Mouse (Mus musculus) heart, embryonic 13.5 days (tissue): ENCODE results near the gene Bcan. TPM values are rescaled to one million over a fixed set of nuclear protein-coding genes. Genes with fewer than 3 reads are reported as not detected.
A peak's percentile ranks its signal among the peaks of the same experiment; 100 is the strongest.

ENCODE experiments used
- ATAC-seq: fragments of 200-750 bp; cut with Nextera tagmentation; 2 replicates; pipeline ENCODE4 v1.8.0; 2017; ENCODE audit warnings: moderate TSS enrichment; ENCODE audit not compliant: insufficient number of reproducible peaks, low FRiP score, low TSS enrichment; ENCODE audit errors: extremely low read depth
- H3K27ac ChIP-seq: fragments of 300-500 bp; sonication (generic); replicated peaks from 2 replicates; pipeline ENCODE4 v1.5.1; 2015; ENCODE audit warnings: moderate library complexity, mild to moderate bottlenecking, inconsistent platforms
- H3K27me3 ChIP-seq: fragments of 300-500 bp; sonication (generic); replicated peaks from 2 replicates; pipeline ENCODE4 v1.6.1; 2015; ENCODE audit warnings: mild to moderate bottlenecking, inconsistent platforms
- H3K36me3 ChIP-seq: fragments of 300-500 bp; sonication (generic); 2 replicates; pipeline ENCODE4 v1.6.1; 2015; ENCODE audit warnings: mild to moderate bottlenecking, inconsistent platforms
- H3K4me1 ChIP-seq: fragments of 300-500 bp; sonication (generic); 2 replicates; pipeline ENCODE4 v1.6.1; 2015; ENCODE audit warnings: inconsistent platforms
- H3K4me2 ChIP-seq: fragments of 300-500 bp; sonication (generic); 2 replicates; pipeline ENCODE4 v1.6.1; 2015; ENCODE audit warnings: inconsistent platforms, mild to moderate bottlenecking, moderate library complexity
- H3K4me3 ChIP-seq: fragments of 300-500 bp; sonication (generic); 2 replicates; pipeline ENCODE4 v1.5.1; 2015; ENCODE audit warnings: moderate library complexity, mild to moderate bottlenecking, inconsistent platforms
- H3K9ac ChIP-seq: fragments of 300-500 bp; sonication (generic); 2 replicates; pipeline ENCODE4 v1.6.1; 2015; ENCODE audit warnings: inconsistent platforms, mild to moderate bottlenecking, moderate library complexity
- H3K9me3 ChIP-seq: fragments of 300-500 bp; sonication (generic); 2 replicates; pipeline ENCODE4 v1.6.1; 2016; ENCODE audit warnings: inconsistent platforms
- WGBS: fragments of 180-500 bp; shearing (Covaris S2); methylation state at CpG from one replicate; pipeline ENCODE4 v1.1.7; 2015; ENCODE audit warnings: mixed read lengths; 5-methylcytosine and 5-hydroxymethylcytosine counted together
- polyA plus RNA-seq: library from polyadenylated mRNA; unstranded; fragments of >200 nt; fragmentation: Nextera tagmentation; extraction: Ambion mirVana; gene quantifications from 2 replicates; pipeline ENCODE4 v1.2.1, GENCODE M21; 2015

Bcan gene
- polyA plus RNA-seq, 1 experiment from 2014 or later: 0.07 TPM

GRCm38 (mm10) chr3:87970939-87971488, 29.0 kb downstream of the Bcan start, which contains the start of gene Nes:
Gene Nes, plus strand, starts transcription at chr3:87971078.
- Histone ChIP-seq H3K4me3 (peak within 1 kb of the TSS; percentile 67), H3K9me3 (no peaks in the 10 kb centered on the region), H3K36me3 (peaks cover 15% of the 10 kb centered on the region), H3K4me1 (peaks cover 47% of the 10 kb centered on the region), H3K4me2 (peak within 1 kb of the TSS; percentile 93), H3K9ac (peak within 1 kb of the TSS; percentile 91), H3K27me3 (peaks cover 35% of the 10 kb centered on the region; the same call in 1 of the 2 replicates), H3K27ac (peak within 1 kb of the TSS; percentile 61)
- WGBS: under 1% methylated on average over 44 of the region's 44 CpGs
- ATAC-seq: peak; percentile 28; the same call in 1 of the 2 replicates

GRCm38 (mm10) chr3:87970184-87970938, 29.7 kb downstream of the Bcan start:
- Histone ChIP-seq H3K4me2 (peak overlapping the region; percentile 93), H3K4me1 (peaks cover 47% of the 10 kb centered on the region), H3K4me3 (peak overlapping the region; percentile 67), H3K27me3 (peaks cover 35% of the 10 kb centered on the region; the same call in 1 of the 2 replicates), H3K27ac (peak overlapping the region; percentile 61), H3K9ac (peak overlapping the region; percentile 91), H3K9me3 (no peaks in the 10 kb centered on the region), H3K36me3 (peaks cover 9% of the 10 kb centered on the region)
- WGBS: under 1% methylated on average over 21 of the region's 21 CpGs
- ATAC-seq: no peak

- peak overlapping the region; percentile 57 for H3K4me3 ChIP-seq
- peak overlapping the region; percentile 85 for H3K9ac ChIP-seq
- H3K36me3 ChIP-seq: no peaks in the 10 kb centered on the region
- WGBS: under 1% methylated on average over 27 of the region's 27 CpGs
- peaks cover 27% of the 10 kb centered on the region for H3K4me1 ChIP-seq
- peak overlapping the region; percentile 90 for H3K27ac ChIP-seq
- peak overlapping the region; percentile 82 for H3K4me2 ChIP-seq
- H3K9me3 ChIP-seq: no peaks in the 10 kb centered on the region
- 0 out of 2 replicates have a peak, but pooled peaks cover 4% of the 10 kb centered on the region for H3K27me3 ChIP-seq
- peak; percentile 91 for ATAC-seq
Measured at GRCm38 (mm10) chr3:87960586-87961191, 39.3 kb downstream of the Bcan start.

DNA sequence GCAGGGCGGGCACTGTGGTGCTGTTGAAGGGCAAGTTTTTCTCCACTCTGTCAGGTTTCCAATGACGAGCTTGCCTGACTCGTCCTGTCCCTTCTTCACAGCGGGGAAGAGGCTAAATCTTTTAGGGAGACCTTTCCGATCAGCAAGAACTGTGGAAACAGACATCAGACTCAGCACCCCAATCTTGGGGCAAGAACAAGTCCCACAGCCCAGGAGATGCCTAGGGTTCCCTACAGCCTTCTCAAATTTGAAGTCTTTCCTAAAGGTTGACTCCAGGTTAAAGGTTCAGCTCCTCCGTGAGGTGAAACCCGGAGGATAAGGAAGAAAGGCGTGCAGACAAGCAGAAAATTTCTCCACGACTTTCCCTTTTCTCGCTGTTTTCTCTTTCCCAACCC, 39.8 kb downstream of the Bcan start:
- H3K4me2 ChIP-seq: peak overlapping the region; percentile 82
- H3K27ac ChIP-seq: peak overlapping the region; percentile 90
- peaks cover 27% of the 10 kb centered on the region for H3K4me1 ChIP-seq
- peak overlapping the region; percentile 85 for H3K9ac ChIP-seq
- 0 out of 2 replicates have a peak, but pooled peaks cover 4% of the 10 kb centered on the region for H3K27me3 ChIP-seq
- 8% methylated on average over 10 of the region's 10 CpGs for WGBS
- no peaks in the 10 kb centered on the region for H3K9me3 ChIP-seq
- H3K36me3 ChIP-seq: no peaks in the 10 kb centered on the region
- H3K4me3 ChIP-seq: peak overlapping the region; percentile 57
- ATAC-seq: no peak

GRCm38 (mm10) chr3:87959371-87959770, 40.7 kb downstream of the Bcan start:
- Histone ChIP-seq H3K4me3 (no peak overlapping the region), H3K4me1 (peaks cover 27% of the 10 kb centered on the region), H3K27ac (peak overlapping the region; percentile 90; the same call in 1 of the 2 replicates), H3K27me3 (0 out of 2 replicates have a peak, but pooled peaks cover 4% of the 10 kb centered on the region), H3K36me3 (no peaks in the 10 kb centered on the region), H3K9me3 (no peaks in the 10 kb centered on the region), H3K9ac (no peak overlapping the region), H3K4me2 (no peak overlapping the region)
- 61% methylated on average over 7 of the region's 7 CpGs for WGBS
- no peak for ATAC-seq

DNA sequence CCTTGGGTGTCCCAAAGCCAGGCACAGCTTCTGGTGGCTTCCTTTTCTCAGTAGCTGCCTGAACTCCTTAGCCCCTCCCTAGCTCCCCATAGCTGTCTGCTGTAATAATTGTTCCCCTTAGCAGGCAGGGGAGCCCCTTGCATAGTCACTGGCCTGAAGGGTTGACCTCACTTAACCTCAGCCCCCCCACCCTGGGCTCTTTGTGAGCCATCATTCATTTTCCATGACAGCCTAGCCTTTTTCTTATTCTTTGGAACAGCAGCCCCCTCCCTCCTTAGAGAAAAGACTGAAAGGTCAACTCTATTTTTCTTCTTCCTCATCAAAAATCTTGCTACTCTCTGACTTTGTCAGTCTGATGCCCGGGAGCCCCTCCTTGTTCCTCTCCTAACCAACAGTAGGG, 41.1 kb downstream of the Bcan start:
- H3K4me2 ChIP-seq: no peak overlapping the region

DNA sequence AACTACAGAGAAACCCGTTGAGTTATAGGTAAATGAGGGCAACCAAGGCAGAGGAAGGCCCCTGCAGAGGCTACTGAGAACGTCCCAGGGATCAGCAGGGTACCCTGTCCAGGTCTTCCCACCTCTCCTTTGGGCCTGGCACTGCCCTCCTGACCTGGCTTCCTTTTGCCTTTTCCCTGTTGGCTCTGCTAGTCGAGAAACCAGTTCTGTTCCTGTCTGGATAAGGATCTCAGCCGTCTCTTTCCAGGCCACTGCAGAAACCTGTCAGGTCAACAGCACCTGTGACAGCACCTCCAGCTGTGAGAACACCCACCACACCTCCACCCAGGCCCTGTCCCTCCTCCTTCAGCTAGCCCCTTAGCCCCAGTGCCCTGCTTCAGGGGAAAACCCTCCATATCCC, 41.6 kb downstream of the Bcan start:
- Histone ChIP-seq H3K4me2 (no peak overlapping the region), H3K36me3 (no peaks in the 10 kb centered on the region), H3K27ac (no peak overlapping the region), H3K4me1 (peaks cover 27% of the 10 kb centered on the region), H3K4me3 (no peak overlapping the region), H3K27me3 (peaks cover 8% of the 10 kb centered on the region; the same call in 1 of the 2 replicates), H3K9ac (0 out of 2 replicates have a peak overlapping the region, but pooled peaks have one; percentile 19), H3K9me3 (no peaks in the 10 kb centered on the region)
- WGBS: 16% methylated on average over 4 of the region's 4 CpGs
- ATAC-seq: no peak

More for the DNA sequence above, 41.1 kb downstream of the Bcan start:
- H3K27me3 ChIP-seq: 0 out of 2 replicates have a peak, but pooled peaks cover 4% of the 10 kb centered on the region
- H3K4me3 ChIP-seq: no peak overlapping the region
- no peaks in the 10 kb centered on the region for H3K36me3 ChIP-seq
- H3K27ac ChIP-seq: no peak overlapping the region
- 0 out of 2 replicates have a peak overlapping the region, but pooled peaks have one; percentile 19 for H3K9ac ChIP-seq
- no peak for ATAC-seq
- H3K9me3 ChIP-seq: no peaks in the 10 kb centered on the region
- peaks cover 27% of the 10 kb centered on the region for H3K4me1 ChIP-seq
- WGBS: 63% methylated on average over 1 of the region's 1 CpGs

- 24% methylated on average over 1 of the region's 1 CpGs for WGBS
Measured at GRCm38 (mm10) chr3:87958056-87958455, 42.0 kb downstream of the Bcan start.

GRCm38 (mm10) chr3:87952440-87952839, 47.6 kb downstream of the Bcan start:
- no peaks in the 10 kb centered on the region for H3K36me3 ChIP-seq
- peak; percentile 28; the same call in 1 of the 2 replicates for ATAC-seq
- peak overlapping the region; percentile 77 for H3K9ac ChIP-seq
- 1% methylated on average over 5 of the region's 5 CpGs for WGBS
- no peaks in the 10 kb centered on the region for H3K9me3 ChIP-seq
- H3K4me2 ChIP-seq: peak overlapping the region; percentile 78
- H3K4me1 ChIP-seq: peaks cover 42% of the 10 kb centered on the region
- peak overlapping the region; percentile 50 for H3K4me3 ChIP-seq
- H3K27ac ChIP-seq: peak overlapping the region; percentile 50; the same call in 1 of the 2 replicates
- peaks cover 62% of the 10 kb centered on the region for H3K27me3 ChIP-seq

More at GRCm38 (mm10) chr3:87958056-87958455, 42.0 kb downstream of the Bcan start:
- no peak for ATAC-seq
- H3K4me3 ChIP-seq: no peak overlapping the region
- no peaks in the 10 kb centered on the region for H3K9me3 ChIP-seq
- no peak overlapping the region for H3K4me2 ChIP-seq
- no peaks in the 10 kb centered on the region for H3K36me3 ChIP-seq
- no peak overlapping the region for H3K9ac ChIP-seq
- peaks cover 8% of the 10 kb centered on the region; the same call in 1 of the 2 replicates for H3K27me3 ChIP-seq
- H3K27ac ChIP-seq: no peak overlapping the region
- peaks cover 28% of the 10 kb centered on the region for H3K4me1 ChIP-seq

DNA sequence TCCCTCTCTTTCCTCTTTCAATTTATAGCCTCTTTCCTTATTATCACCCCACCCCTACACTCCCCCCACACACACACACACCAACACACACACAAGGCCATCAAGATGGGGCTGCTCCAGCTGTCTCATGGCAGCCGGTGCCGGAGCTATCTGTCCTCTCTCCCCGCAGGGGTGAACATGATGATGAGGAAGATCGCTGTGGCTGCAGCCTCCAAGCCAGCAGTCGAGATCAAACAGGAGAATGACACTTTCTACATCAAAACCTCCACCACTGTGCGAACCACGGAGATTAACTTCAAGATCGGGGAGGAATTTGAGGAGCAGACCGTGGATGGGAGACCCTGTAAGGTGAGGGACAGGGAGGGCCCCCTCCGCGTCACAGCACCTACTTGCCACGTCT, 48.1 kb downstream of the Bcan start:
- H3K4me2 ChIP-seq: peak overlapping the region; percentile 78
- H3K27me3 ChIP-seq: peaks cover 67% of the 10 kb centered on the region
- peak overlapping the region; percentile 50; the same call in 1 of the 2 replicates for H3K27ac ChIP-seq
- H3K9me3 ChIP-seq: no peaks in the 10 kb centered on the region
- H3K36me3 ChIP-seq: no peaks in the 10 kb centered on the region
- H3K4me3 ChIP-seq: peak overlapping the region; percentile 50
- no peak for ATAC-seq
- WGBS: 5% methylated on average over 12 of the region's 12 CpGs
- peak overlapping the region; percentile 77 for H3K9ac ChIP-seq
- peaks cover 47% of the 10 kb centered on the region for H3K4me1 ChIP-seq
